Mouse (Mus musculus): ENCODE data around the gene Ephb3.
A peak's percentile ranks its signal among the peaks of the same experiment; 100 is the strongest.

The Ephb3 gene

DNA sequence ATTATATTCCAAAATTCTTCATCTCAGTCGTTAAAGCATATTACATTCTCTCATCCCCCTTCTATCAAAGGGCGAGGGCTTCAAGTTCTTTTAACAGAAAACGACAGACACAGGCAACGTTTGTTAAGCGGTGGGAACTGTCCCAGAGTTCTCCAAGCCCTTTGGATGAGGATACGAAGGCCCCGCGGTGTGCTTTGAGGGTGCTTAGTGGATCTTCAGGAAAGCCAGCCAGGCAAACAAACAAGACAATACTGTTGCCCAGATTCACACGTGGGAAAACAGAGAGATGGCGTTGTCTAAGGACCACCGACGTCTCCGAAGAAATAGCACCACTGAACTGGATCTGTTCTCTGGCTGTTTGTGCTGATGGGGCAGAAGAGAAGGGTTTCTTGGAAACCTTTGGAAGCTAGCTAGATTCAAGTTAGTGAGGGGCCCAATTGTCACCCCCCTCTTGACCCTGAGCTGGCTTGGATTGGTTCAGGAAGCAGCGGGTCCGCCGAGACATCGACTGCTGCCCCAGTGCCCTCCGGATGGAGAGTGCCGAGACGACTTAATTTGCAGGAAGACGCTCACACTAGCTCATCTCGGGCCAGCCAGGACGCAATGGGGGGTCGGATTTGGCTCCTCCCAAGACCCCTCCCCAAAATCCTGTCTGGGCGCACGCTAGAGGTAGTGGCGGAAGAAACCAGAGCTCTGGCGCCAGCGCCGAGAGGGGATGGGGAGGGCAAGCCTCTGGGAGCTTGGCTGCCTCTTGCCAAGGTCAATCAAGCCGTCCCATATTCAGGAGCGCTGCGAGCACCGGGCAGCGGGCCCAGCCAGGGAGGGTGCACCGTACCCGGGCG lies 43.5 kb downstream of the Ephb3 start:
- peak; percentile 68 for DNase-seq

DNA sequence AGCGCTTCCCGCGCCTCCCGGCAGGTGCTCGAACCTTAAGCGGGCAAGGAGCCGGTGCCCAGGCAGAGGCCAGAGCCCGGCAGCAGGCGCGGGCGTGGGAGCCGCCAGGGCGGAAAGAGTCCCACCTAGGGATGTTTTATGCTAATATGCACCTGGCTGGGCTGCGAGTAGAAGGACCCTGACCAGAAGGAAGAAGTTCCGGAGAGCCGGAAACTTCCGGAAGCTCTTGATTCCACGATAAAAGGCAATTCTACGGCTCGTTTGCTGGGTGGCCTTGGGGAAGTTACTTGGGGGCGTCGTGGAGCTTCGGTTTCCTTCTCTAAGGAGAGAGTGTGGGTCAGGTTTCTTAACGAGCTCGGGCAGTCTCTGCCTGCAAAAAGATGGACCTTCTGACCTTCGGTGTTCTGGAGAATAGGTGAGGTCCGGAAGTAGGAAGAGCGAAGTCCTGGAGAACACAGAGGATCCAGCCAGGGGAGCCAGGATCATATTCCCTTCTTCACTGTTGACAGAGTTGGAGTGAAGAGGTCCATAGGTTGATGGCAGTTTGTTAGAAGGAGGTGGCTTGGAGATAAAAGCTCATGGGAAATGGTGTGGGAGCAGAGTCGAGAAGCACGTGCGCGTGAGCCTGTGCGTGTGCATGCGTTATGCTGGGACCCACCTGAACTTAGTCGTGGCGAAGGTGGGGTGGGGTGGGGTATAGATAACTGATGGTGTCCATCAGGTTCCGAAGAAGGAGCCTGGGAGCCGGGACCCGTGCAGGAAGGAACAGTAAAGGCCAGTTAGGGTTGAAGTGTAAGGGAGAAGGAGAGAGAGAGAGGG lies 44.4 kb downstream of the Ephb3 start:
- DNase-seq, result no peak

DNA sequence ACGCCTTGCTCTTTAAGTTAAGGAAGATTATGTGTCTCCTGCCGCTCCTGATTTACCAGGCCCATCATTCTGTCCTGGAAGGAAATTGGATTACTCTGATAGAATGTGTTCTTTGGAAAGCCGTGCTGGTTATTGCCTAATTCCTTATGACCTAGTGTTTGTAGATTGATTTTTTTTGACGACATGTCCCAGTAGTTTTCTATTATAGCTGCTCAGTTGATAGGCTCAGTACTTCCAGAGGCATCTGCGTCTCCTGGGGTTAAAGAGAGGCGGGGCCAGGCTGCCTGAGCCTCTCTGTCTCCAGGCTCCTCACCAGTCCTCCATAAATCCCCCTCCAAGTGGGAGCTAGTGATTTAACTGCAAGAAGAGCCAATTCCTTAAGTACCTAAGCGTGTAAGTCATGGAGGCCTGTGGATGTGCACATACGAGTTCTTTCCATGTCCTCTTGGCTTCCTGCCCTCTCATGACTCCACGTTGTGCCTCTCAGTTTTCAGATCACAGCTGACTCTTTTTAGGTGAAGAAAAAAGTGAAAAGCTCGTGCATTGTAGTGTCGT lies 47.9 kb downstream of the Ephb3 start:
- DNase-seq, result no peak

DNA sequence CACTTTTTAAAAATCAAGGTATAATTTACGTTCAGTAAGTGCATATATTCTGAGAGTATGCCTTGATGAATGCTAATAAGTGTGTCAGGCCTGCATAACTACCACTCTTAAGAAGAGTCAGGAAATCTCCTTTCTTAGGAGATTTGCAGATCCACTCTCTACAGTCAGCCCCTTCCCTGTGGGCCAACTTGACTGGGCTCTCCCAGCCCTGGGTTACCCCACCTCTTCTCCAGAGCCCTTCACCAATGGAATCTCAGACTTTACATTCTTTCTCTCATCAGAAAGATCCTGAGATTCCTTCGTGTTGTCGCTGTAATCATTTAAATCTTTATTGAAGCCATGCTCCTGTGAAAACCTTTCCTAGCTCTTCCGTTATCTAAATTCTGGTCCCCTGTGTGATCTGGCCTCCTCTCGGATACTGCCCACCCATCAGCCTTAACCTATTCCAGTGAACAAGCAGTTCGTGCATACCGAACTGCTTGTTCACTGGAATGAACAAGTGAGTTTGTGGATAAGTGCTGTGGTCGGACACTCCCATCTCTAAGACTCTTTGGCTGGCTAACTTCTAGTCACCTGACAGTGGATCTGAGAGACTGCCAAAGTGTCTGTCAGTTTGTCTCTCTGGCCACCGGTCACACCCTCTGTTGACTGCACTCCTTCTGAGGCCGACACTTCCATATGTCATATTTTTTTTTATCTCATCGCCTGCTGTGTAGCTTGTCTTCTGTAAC lies 51.2 kb downstream of the Ephb3 start:
- no peak for DNase-seq

DNA sequence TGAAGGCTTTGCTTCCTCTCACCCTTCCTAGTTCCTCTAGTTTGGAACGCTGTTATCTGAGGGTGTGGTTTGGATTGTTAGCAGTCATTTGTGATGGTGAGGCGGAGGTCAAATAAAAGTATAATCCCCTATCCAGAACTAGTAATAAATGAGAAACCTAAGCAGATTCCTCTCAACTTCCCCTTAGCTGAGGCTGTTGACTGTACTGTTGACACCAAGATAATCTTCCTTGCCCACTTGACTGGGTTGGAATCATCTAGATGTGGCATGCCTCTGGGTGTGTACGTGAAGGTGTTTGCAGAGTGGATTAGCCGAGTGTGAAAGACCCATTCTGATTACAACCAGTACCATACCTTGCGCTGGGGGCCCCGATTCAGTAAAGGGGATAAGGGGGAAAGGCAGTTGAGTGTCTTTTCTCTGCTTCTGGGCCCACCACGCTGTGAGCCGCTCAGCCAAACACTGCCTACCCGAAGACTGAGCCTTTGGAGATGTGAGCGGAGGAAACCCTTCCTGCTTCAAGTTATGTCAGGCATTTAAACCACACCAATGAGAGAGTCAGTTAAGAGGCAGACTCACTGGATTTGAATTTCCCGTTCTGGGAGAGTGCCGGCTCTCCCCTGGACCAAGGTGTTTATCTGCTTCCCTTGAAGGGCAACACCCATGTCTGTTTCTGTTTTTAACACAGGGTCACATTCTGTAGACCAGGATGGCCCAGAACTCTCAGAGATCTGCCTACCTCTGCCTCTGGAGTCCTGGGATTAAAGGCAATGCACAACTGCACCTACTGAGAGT lies 52.2 kb downstream of the Ephb3 start:
- no peak for DNase-seq

DNA sequence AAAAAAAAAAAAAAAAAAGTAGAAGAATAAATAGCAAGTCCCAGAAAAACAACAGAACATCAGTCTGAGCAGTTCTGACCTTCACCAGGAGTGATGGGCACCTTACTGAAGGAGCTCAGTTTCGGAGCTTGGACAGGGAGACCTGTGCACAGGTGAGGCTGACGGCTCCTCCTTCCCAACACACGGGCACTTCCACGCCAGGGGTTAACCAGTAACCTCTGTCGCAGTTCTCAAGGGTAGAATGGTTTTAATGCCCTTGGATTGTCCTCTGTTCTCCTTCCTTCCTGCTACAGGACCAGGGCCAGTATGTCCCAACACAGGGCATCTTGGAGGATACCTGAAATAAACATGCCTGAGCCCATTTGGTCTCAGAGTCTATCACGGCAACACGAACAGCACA lies 60.9 kb downstream of the Ephb3 start:
- no peak for DNase-seq

DNA sequence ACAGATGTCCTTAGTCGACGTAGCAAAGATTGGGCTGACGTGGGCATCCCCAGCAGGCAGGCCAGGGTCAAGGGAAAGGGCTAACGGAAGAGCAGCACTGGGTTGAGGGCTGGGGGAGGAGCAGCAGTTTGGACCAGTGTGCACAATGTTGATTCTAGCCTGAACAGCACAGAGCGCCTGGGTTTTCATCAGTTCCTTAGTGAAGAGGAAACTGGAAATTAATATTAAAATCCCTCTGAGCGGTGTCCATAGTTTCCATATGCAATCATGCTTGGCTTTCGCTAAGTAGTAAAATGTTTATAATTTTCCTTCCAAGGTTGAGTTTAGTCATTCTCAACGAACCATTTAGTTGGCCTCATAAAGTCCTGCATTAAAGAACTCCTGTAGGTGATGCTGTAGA lies 65.2 kb downstream of the Ephb3 start:
- DNase-seq, result no peak

DNA sequence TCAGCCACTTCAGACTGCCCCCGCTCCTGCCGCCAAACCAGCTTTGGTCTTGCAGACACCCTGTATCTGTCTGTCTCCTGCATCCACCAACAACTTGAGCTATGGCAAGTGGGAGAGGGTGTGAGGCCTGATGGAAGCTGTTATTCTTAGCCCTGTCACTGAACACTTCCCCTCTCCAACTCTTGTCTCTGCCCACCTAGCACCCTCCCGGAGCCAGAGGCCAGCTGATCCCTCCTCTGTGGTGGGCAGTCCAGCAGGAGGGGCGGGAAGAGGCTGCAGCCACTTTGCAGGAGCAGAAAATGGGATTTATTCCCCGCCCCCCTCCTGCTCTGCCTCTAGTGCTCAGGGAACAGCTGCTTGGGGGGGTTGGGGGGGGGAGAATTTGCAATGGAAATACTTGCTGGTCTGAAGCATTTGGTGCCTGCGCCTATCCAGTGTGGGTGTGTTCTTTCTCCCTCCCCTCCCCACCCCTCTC lies 67.3 kb downstream of the Ephb3 start:
- DNase-seq, result peak; percentile 38

DNA sequence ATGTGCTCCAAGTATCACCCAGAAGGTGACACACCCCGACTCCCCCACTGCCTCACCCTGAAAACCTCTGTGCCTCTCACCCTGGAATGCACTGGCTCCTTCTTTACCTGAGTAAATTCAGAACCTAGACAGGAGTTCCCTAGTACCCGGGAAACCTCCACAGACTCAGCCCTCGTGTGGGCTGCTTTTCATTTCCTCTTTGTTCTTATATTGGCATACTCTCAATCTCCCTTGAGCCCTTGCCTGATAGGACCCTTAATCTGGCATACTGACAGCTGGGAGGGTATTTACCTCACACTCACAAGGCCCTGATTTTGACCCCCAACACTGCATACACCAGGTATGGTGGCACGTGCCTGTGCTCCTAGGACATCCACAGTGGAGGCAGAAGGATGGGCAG lies 68.2 kb downstream of the Ephb3 start:
- DNase-seq, result no peak
